Mouse (Mus musculus) B cell, adult 2 months (primary cell): ENCODE results near the gene Ttc19.
"Not testable (repeated sequence)": the region's sequence is repeated elsewhere in the genome, so short reads cannot be mapped to it uniquely, and the experiment has no call there.

ENCODE experiments used
- DNase-seq, 2 experiments: peaks; one replicate each; pipeline ENCODE4 v3.0.0; 2022

The Ttc19 gene

DNA sequence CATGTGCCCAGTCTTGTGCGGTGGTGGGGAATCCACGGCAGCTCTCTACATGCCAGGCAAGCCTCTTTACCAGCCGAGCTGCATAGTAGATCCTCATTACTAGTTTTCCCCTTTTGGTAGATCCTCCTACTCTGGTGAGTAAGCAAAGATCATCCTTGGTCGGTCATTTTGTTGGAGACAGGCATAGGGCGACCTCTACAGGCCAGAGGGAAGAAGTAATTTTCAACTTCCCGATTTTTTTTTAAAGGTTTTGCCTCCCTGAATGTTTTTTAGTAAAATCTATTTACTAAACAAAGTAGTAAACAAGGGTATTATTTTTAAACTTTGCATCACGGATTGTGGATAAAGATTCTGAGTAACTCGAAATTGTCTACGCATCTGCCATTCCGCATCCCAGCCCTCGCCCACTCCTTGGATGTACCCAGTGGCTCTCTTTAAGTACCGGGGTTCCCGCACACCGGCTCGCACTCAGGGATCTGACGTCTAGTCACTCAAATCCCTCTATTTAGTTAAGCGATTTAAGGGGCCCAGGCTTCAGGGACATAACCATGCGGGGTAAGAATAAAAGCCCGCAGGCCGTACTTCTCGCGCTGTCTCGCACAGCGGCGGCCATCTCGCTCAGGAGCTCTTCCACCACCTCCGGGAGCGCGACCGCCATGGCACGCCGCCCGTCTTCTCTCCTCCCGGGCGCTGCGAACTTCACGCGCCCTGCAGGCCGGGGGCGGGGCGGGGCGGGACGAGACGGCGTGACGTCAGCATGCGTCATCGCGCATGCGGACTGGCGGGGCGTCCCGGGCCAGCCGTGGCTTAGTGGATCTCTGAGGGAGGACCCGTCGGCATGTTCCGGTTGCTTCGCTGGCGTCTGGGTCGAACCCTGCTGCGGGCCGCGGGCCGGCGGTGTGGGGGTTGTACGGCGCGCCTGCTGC is at the start of gene Ttc19, which contains the start of gene Zswim7:
TSS of gene Ttc19 (plus strand) at position 799 of the 926 bp plus-strand sequence.
TSS of gene Zswim7 (minus strand) at position 701 of the 926 bp plus-strand sequence.
- peak; percentile 93 for DNase-seq

DNA sequence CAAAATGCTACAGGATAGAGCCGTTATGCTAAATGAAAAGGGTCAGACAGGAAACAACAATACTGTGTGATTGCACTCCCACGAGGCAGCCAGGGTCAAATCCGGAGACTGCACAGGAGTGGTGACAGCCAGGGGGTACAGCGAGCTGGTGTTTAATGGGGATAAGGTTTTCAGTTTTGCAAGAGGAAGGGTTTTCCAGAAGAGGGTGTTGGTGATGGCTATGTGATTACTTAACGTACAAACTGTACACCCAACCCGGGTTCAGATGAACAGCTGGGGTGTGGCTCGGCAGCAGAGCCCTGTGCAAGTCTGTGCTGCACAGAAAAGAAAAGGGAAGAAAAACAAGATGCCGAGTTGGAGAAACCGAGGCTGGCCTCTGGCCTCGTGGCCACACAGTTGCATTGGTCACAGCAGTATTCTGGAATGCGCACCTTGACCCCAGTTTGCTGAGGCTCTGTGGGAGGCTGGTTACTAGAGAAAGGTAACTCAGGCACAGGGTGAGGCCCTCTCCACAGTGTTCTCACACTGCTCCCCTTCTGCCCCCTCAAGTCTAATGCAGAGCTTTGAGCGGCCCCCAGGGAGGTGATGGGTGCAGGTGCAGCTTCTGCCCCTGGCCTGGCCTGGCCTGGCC is 40.5 kb upstream of the Ttc19 start:
- DNase-seq, result no peak

DNA sequence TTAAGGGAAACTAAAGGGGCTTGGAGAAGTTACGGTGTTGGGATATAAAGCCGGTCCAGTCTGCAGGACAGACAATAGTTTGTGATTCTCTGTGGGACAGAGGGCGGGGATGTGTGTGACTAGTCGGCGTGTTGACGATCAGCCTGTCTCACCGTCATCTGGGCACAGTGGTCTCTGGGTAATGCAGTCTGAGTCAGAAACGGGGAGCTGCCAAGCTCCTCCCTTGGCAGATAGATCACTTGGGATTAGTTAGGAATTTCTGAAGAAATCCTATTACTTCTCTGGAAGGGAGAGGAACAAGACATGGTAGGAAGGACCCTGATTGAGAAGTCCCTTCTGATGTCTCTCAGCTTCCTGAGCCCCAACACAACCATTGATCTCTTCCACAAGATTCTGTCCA is 37.4 kb upstream of the Ttc19 start:
- no peak for DNase-seq

DNA sequence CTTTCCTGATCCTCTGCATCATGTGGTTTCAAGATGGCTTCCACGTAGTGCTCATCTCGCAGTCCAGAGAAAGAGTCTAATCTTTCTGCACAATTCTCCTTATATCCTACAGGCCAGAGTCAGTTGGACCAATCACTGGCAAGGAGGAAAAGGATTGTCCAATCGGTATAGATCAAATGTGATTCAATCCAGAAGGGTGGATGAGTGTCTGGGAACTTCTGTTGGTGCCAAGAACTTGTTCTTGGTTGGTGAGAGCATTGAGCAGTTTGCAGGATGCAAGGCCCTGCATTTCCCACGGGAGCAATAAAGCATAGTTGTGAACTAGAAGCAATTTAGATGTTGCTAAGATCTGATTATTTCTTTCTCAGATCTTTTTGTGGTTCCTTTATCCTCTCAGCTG is 36.8 kb upstream of the Ttc19 start:
- DNase-seq, result no peak

DNA sequence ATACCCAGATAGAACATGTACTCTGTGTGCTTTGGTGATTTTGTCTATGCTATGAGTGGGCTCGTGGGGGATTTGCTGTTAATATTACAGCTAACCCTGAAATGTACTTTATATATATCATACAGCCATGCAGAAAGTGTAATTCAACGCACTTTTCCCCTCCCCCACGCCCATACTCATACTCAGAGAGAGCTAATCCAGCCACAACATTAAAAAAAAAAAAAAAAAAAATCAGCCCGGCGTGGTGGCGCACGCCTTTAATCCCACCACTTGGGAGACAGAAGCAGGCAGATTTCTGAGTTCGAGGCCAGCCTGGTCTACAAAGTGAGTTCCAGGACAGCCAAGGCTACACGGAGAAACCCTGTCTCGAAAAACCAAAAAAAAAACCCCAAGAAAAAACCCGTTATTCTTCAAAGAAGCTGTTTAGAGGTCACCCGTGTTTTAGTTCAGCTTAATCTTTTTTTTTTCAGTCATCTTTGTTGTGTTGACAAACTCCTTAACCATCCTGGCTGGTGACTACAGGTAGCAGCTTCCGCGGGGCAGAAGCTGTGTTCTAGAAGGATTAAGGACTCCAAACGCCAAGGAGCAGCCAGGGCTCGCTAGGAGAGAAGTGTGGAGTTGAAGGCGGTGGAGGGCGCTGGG is 33.4 kb upstream of the Ttc19 start:
- DNase-seq, result no peak

DNA sequence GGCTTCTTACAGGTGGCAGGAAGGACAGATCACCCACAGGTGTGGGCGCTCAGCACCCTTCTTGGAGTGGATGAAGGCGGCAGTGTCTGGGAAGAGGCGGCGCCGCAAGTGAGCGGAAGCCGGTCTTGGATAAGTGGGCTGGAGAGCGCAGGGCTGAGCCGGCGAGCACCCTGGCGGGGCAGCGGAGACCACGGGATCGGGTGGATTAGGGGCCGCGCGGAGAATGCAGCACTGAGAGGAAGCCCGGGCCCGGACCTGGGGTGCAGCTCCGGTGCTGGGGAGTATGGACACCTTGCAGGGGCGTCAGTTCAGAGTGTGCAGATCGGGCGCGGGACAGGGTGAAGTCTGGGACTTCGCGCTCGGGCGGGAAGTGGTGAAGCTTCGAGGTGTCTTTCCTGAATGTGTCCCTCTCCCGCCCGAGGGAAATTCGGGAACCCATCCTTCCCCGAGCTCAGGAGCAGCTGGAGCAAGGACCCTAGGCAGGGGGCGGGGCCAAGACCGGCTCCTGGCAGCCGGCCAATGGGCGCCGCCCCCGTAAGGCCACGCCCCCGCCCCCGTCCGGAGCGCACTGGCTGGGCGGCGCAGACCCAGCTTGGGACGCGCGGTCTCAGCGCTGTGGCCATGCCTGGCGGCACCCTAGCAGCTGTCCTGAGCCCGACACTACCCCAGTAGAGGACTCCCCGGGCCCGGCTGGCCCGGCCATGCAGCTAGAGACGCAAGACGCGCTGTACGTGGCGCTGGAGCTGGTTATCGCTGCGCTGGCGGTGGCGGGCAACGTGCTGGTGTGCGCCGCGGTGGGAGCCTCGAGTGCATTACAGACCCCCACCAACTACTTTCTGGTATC is 32.6 kb upstream of the Ttc19 start, which contains the start of gene Adora2b:
TSS of gene Adora2b (plus strand) at position 584 of the 844 bp plus-strand sequence.
- DNase-seq, result peak; percentile 47 to 53

DNA sequence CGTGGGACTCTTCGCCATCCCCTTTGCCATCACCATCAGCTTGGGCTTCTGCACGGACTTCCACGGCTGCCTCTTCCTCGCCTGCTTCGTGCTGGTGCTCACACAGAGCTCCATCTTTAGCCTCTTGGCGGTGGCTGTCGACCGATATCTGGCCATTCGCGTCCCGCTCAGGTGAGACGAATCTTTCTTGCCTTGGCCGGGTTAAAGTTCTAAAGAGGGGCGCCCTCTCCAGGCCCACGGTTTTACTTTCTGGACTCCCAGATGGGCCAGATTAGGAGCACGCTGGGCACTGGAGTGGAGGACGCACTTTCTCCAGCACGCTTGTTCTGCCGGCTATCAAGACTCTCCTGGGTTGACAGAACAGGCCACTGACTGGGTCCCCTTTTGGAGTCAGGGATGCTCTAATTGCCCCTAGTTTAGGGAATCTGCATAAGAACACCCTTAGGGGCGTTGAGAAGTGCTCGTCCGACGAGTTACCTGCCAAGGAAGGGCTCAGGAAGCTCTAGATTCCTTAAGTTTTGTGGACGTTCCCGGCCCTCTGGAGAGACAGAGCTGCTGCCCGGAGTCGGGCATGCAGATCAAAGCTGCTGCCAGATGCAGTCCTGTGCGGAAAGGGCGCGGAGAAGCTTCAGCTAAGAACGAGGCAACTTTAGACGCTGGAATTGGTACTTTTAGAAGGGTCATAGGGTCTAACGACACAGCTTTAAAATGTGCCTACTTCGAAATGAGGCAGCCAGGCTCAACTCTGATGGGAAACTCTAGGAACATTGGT is 31.8 kb upstream of the Ttc19 start:
- DNase-seq, result peak; percentile 5 to 12

DNA sequence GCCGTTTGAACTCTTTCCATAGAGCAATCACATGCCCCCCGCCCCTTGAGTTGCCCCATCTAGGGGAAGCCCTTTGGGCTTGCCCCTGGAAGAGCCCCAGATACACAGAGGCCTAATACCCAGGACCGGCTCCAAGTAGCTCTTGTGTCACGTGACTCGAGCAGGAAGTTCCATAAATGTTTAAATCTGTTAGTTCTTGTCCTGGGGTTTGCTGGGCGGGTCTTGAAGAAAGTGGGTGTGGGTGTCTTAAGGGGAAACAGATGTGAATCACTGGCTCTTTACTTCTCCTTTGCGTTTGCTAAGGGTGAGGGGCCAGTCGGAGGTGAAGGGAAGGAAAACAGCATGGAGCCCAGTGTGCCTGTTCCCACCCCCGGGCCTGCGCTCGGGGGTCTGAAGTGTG is 30.2 kb upstream of the Ttc19 start:
- DNase-seq, result peak in 1 of 2 experiments; percentile 9

DNA sequence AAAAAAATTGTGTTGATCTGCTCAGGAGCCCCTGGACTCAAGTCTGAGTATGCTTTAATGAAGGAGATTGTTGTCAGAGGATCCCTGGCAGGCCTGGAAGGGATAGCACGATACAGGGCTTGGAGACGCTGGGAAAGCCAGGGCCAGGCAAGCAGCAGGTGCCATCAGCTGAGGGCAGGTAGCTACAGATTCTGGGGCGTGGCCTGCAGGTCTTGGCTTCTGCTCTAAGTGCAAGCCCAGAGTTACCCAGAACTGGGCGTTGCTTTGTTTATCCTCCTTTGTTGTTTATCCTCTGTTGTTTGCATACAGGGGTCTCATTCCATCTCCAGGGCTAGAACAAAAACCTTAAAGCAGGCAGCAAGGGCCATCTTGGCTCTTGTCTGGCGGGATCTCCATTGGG is 27.9 kb upstream of the Ttc19 start:
- DNase-seq, result no peak

DNA sequence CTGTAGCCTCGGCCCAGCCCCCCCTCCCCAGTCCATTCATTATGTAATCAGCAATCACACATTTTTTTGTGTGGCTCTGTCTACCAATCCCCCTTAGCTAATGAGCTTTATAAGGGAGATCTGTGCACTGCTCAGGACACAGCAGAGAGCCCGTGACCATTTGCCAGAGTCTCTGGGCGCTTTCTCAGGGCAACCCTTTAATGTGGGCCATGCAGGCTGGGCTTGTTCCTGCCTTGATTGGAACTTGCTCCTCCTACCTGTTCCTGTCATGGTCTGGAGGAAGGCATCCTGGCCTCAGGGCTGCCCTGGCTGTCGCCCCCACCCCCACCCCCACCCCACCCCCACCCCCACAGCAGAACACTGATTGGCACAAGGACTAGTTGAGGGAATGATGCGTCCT is 22.1 kb upstream of the Ttc19 start:
- no peak for DNase-seq

DNA sequence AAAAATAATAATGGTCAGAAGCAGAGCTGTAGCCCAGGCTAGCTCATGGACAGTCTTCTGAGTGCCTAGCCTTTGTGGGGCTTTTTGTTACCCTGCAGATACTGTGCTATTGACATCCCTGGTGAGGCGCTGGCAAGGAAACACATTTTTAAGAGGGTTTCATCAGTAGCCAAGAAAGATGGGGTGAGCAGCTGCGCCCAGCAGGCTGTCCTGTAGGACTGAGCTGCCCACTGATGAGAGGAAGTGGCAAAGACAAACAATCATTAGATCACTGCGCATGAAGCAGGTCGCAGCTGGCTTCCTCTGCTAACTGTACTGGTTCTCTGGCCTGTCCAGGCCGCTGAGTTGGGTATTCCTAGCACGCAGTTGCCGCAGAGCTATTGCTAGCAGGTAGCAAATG is 17.7 kb upstream of the Ttc19 start:
- DNase-seq, result no peak

DNA sequence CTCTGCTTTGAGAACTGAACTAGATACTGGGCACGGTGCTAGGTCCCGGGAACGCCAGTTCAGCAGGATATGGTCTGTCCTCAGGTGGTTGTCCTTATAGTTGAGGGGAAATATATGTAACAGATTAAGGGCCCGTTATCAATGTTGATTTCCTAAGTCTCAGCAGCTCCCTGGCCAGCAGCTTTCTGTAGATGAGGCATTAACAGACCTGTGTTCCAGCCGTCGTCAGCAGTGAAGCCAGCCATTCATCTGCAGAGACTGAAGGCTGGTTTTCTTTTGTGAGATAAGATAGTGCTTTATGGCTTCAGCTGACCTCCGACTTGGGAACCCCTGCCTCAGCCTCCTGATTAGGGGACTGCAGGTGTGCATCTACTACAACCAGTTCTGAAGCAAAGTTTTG is 17.3 kb upstream of the Ttc19 start:
- DNase-seq, result no peak

DNA sequence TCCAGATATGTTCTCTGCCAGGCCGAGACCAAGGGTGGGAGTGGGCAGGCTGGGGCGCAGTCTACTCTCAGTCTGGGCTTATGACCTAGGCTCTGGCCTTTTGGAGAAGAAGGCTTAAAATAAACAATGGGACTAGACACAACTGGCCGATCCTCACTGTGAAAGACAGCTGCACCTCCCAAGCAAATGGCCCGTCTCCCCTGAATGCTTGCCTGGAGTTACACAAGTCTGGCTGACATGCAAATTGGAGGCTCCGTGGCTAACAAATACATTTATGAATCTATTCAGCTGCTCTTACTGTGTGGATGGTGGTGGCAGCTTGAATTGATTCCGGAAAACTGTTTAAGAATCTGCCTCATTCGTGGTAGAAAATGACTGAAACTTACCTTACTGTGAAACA is 15.6 kb upstream of the Ttc19 start:
- no peak for DNase-seq

DNA sequence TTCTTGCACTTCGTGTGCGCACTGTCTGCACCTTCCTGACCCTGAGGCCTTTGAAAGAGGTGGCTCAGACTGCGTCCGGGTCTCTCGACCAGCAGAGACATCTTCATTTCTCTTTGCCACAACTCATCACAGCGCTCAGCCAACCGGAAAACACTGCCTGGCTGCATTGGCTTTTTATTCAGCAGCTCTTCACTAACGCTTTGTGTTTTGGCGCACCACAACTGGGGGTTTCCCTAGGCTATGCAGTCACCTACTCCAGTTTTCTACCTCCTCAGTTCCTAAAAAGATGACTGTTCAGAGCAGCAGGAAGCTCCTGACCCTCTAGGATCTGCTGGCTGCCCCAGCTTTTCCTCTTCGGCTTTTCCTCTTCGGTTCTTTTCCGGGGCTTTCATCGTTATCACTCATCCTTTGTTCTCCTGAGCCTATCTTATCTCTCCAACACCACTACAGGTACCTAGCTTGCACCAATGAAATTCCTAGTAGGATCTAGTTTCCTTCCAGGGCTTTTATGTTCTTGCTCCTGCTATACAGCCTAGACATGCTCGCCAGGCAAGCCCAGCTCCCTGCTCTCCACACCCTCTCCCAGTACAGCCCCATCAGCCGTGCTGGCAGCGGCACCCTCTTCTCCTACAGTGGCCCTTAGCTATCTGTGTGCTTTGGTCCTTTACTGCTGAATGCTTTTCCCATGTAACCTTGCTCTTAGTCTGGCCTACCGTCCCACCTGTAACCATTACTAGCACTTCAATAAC is 14.6 kb upstream of the Ttc19 start:
- DNase-seq, result no peak

DNA sequence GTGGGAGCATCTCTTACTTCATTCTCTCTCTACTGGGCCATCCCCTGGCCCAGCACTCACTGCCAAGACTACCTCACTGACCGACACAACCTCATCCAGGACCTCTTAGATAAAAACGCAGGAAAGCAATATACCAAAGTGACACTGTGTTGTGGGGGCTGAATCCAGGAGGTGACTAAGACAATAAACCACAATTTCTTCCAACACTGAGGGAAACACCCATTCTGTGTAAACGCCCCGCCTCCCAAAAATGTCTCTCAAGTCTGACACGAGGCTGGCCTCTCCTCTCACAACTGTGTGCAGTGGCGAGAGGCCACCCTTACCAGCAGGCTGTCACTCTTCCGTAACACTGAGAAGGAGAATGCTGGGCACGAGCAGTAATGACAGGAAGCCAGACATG is 12.9 kb upstream of the Ttc19 start:
- DNase-seq, result no peak

DNA sequence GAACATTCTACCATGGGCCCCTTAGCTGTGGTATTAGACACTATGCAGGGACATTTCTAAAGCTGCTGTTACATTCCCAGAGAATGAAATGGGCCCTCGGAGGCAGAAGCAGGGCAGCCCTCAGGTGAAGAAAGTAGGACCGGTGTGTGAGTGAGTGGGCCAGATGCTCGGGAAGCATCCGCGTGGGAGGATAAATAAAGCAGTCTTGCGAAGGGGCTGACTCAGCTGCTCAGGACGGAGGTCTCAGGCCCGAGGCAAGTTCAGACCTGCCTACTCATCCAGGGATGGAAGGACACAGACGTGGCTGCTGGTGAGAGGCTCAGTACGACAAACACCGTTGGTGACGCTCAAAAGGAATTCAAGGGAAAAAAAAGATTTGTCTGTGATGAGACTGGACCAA is 12.2 kb upstream of the Ttc19 start:
- DNase-seq, result no peak

DNA sequence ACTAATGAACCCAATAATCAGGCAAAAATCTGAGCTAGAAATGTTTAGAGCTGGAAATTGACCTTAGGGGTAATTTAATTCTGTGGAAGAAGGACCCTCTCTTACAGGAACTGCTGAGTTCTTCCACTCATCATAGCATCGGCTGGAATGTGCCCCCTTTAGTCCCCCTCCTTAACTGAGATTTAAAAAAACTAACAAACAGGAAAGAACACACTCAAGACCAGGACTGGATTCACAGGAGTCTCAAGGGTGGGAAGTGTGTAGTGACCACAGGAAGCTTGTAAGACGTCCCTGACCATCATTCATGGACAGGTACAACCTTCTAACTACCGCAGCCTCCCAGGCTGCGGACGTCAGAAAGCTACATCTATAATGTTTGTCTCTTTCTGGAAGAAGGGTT is 10.4 kb upstream of the Ttc19 start:
- no peak for DNase-seq

DNA sequence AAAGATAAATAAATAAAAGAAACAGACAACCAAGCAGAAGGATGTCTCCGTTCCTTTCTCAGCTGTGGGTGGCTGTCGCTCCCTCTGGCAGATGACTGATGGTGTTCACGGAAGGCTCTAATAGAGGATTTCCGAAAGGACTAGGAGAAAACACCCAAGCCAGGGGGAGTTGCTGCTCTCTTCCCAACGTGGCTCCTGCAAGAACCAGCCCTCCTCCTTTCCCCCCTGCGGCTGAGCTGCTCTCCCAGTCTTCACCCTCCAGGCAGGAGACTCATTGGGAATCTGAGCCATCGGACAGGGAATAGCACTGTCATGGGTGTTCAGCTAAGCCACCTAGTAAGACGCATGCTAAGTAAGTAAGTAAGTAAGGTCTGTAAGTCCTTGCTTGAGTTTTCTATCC is 4.2 kb upstream of the Ttc19 start:
- no peak for DNase-seq

DNA sequence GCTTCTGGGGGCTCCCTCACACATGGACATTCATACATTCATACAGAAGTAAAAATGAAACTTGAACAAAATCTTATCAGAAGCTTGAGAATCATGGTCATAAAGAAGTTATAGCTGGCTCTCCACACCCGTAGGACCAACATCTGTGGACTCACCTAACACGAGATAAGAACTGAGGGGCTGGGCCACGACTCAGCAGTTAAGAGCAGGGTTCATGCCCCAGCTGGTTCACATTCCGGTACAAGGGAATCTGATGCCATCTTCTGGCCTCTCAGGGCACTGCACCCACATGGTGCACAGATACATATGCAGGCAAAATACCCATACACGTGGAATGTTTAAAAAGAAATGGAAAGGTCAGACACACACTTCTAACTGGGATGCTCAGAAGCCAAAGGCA is 3.2 kb upstream of the Ttc19 start:
- peak; percentile 75 to 76 for DNase-seq

DNA sequence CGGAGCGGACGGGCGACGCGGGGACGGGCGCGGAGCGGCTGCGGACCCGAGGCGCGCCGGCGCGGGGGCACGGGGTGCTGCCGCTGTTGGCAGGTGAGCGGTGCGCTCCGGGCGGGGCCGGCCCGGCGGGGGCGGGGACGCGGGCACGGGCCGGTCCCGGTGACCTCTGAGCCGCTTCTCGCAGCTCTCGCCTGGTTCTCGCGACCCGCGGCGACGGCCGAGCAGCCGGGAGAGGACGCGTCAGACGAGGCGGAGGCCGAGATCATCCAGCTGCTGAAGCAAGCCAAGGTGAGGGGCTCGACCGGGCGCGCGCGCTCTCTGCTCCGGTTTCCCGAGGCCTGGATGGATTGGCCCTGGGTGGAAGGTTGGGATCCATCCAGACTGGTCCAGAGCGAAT is 326 bp downstream of the Ttc19 start:
- no peak for DNase-seq

DNA sequence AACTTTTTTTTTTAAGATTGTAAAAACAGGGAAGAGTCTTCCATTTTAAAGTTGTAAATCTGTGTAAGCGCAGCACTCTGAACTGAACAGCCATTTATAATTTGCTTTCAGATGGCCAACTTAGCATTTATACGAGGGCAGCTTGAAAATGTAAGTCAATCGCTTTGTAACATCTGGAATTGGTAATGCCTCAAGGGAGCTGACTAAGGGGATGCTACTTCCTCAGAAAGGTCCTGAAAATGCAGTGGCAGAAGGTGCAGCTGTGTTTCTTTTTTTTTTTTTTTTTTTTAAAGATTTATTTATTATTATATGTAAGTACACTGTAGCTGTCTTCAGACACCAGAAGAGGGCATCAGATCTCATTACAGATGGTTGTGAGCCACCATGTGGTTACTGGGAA is 2.7 kb downstream of the Ttc19 start:
- DNase-seq, result not testable (repeated sequence)
